ENCODE assay signal across 20 mouse cellular contexts in genomic region chr9:104339483-104339882, GRCm38 (mm10). TPM values are rescaled to one million over a fixed set of nuclear protein-coding genes. Genes with fewer than 3 reads are reported as not detected.
A peak's percentile ranks its signal among the peaks of the same experiment; 100 is the strongest.
DNase-seq lines count a peak whose midpoint lies in the region; ATAC-seq and TF ChIP-seq lines count a peak whose summit lies in the region.
"Had no signal": no experiment of that assay in that cellular context is flagged by ENCODE, and none has a peak within 500 bp of the region (broad histone marks: within the 10 kb centered on the region; RNA-seq: fewer than 3 reads in every experiment).

No protein-coding gene starts in this region.

- no peak for TF ChIP-seq CTCF in bone marrow, adult 2 months (IDR thresholded peaks at IDR 0.05; ENCODE audit: control insufficient read depth, insufficient read depth, low read length)
- TF ChIP-seq CTCF in intestine, postnatal 0 days (IDR thresholded peaks at IDR 0.05; ENCODE audit: low read depth) = no peak

- no peaks in the 10 kb centered on the region for H3K9me3 ChIP-seq in intestine, embryonic 15.5 days
- H3K9me3 ChIP-seq in intestine, postnatal 0 days (ENCODE audit: control insufficient read depth) = no peaks in the 10 kb centered on the region
- H3K9me3 ChIP-seq: embryonic facial prominence, embryonic 10.5 days; embryonic facial prominence, embryonic 12.5 days; forebrain, embryonic 13.5 days; forebrain, embryonic 15.5 days had no signal

- no peak overlapping the region for H3K4me3 ChIP-seq in bone marrow, adult 2 months (replicated peaks; ENCODE audit: control insufficient read depth, low read depth, low read length)
- H3K4me3 ChIP-seq in intestine, embryonic 15.5 days (replicated peaks) = no peak overlapping the region
- no peak overlapping the region for H3K4me3 ChIP-seq in intestine, postnatal 0 days (ENCODE audit: low read depth, low read length)
- H3K4me3 ChIP-seq: embryonic facial prominence, embryonic 10.5 days; embryonic facial prominence, embryonic 12.5 days; forebrain, embryonic 13.5 days; forebrain, embryonic 15.5 days had no signal

- no peak for TF ChIP-seq POLR2A in bone marrow, adult 2 months (IDR thresholded peaks at IDR 0.05; ENCODE audit: borderline replicate concordance, control insufficient read depth, low read depth, low read length)

- no peaks in the 10 kb centered on the region; the same call in 1 of the 2 replicates for H3K4me1 ChIP-seq in bone marrow, adult 2 months (ENCODE audit: control insufficient read depth, insufficient read depth, low read length)
- no peaks in the 10 kb centered on the region for H3K4me1 ChIP-seq in intestine, embryonic 15.5 days (replicated peaks)
- no peaks in the 10 kb centered on the region for H3K4me1 ChIP-seq in intestine, postnatal 0 days (replicated peaks; ENCODE audit: control insufficient read depth, insufficient read depth, low read length)
- H3K4me1 ChIP-seq: embryonic facial prominence, embryonic 12.5 days had no signal

- 70% methylated on average over 5 of the region's 5 CpGs for WGBS in bone marrow, adult 2 months
- 58% methylated on average over 5 of the region's 5 CpGs for WGBS in intestine, embryonic 15.5 days
- 41% methylated on average over 5 of the region's 5 CpGs for WGBS in intestine, postnatal 0 days

- peak; percentile 67 for ATAC-seq in intestine, embryonic 15.5 days
- ATAC-seq in intestine, postnatal 0 days = peak; percentile 67
- ATAC-seq: forebrain, embryonic 13.5 days; forebrain, embryonic 15.5 days; forebrain, postnatal 0 days had no signal

- no peak overlapping the region for H3K9ac ChIP-seq in intestine, embryonic 15.5 days
- no peak overlapping the region for H3K9ac ChIP-seq in intestine, postnatal 0 days (ENCODE audit: low read depth, low read length)
- H3K9ac ChIP-seq: embryonic facial prominence, embryonic 12.5 days; forebrain, embryonic 13.5 days; forebrain, embryonic 15.5 days; forebrain, postnatal 0 days had no signal

- H3K27me3 ChIP-seq in intestine, embryonic 15.5 days (replicated peaks) = no peaks in the 10 kb centered on the region
- H3K27me3 ChIP-seq in intestine, postnatal 0 days (replicated peaks; ENCODE audit: control insufficient read depth, insufficient read depth, low read length) = no peaks in the 10 kb centered on the region
- H3K27me3 ChIP-seq: embryonic facial prominence, embryonic 12.5 days; forebrain, embryonic 13.5 days; forebrain, embryonic 15.5 days had no signal

- no peak for DNase-seq in frontal cortex, adult 2 months (ENCODE audit: extremely low spot score in 1 of 2, low spot score in 1 of 2)
- DNase-seq in adrenal gland, postnatal 4 days (ENCODE audit: low spot score in 2 of 2) = no peak
- DNase-seq in frontal cortex, postnatal 25 days (ENCODE audit: low spot score in 2 of 2) = no peak
- DNase-seq: adrenal gland, postnatal 10 days; adrenal gland, postnatal 25 days; cerebellum, adult 11 months; cerebellum, adult 18-20 months; cerebellum, adult 8-10 months; cerebellum, adult 9-11 months; cerebellum, postnatal 14 days; cerebellum, postnatal 36 days; forebrain, postnatal 0 days had no signal

- H3K36me3 ChIP-seq in intestine, embryonic 15.5 days = no peaks in the 10 kb centered on the region
- H3K36me3 ChIP-seq in intestine, postnatal 0 days (ENCODE audit: control insufficient read depth, insufficient read depth) = no peaks in the 10 kb centered on the region
- H3K36me3 ChIP-seq: embryonic facial prominence, embryonic 10.5 days; embryonic facial prominence, embryonic 12.5 days; forebrain, embryonic 15.5 days had no signal

- peak overlapping the region; percentile 78 for H3K27ac ChIP-seq in bone marrow, adult 2 months (ENCODE audit: control insufficient read depth, insufficient read depth, low read depth, low read length, poor library complexity)
- no peak overlapping the region for H3K27ac ChIP-seq in intestine, embryonic 15.5 days
- H3K27ac ChIP-seq in intestine, postnatal 0 days (ENCODE audit: low read depth, low read length) = no peak overlapping the region
- H3K27ac ChIP-seq: embryonic facial prominence, embryonic 10.5 days; embryonic facial prominence, embryonic 12.5 days; forebrain, embryonic 13.5 days; forebrain, embryonic 15.5 days had no signal

- no peak overlapping the region for H3K4me2 ChIP-seq in intestine, embryonic 15.5 days (replicated peaks)
- no peak overlapping the region for H3K4me2 ChIP-seq in intestine, postnatal 0 days (replicated peaks; ENCODE audit: low read depth)
- H3K4me2 ChIP-seq: embryonic facial prominence, embryonic 12.5 days; forebrain, embryonic 13.5 days; forebrain, embryonic 15.5 days had no signal

RNA-seq across cellular contexts. Expression of gene Acpp, which starts 1.9 kb away (rescaled TPM):
- polyA plus RNA-seq in bone marrow, adult 2 months (2011; ENCODE audit: insufficient read depth, insufficient read length, low replicate concordance, missing spikeins) = 1.4 and 3.2 TPM in 2 replicates
- 1.5 TPM in 2 replicates for polyA plus RNA-seq in intestine, embryonic 15.5 days (2015; fragmentation: Nextera tagmentation; extraction: Ambion mirVana)
- polyA plus RNA-seq in intestine, postnatal 0 days (2015; fragmentation: Nextera tagmentation; extraction: Ambion mirVana) = 2.9 and 3.6 TPM in 2 replicates
- polyA plus RNA-seq in frontal cortex, adult 2 months (2012; rRNA removed) = 0.13 and 0.14 TPM in 2 replicates
- total RNA-seq in adrenal gland, postnatal 4 days (2021) = 1 to 10 TPM; 1.8 to 2.2 TPM
- total RNA-seq: MEL had no signal
